Mouse (Mus musculus): ENCODE data around the gene Dclk2. TPM values are rescaled to one million over a fixed set of nuclear protein-coding genes. Genes with fewer than 3 reads are reported as not detected.
A peak's percentile ranks its signal among the peaks of the same experiment; 100 is the strongest.

Dclk2 gene
- polyA plus RNA-seq, 2 experiments from 2014 or later, result 2.4 to 3.5 TPM

DNA sequence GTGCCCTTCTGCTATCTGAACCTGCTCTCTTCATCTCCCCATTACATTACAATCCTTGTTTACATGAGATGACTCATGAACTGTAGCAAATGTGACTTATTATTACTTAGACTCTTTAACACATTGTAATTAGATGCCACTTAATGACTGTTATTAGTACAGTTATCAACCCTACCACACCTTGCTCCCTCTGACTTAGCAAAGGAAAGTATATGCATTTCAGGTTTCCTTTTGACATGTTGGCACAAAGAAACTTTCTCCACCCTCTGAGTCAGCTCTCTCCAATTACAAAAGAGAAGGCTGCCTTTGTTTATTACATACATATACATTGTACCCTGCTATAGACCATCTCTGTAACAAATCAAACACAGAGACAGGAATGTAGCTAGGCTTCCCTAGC lies 33.1 kb downstream of the Dclk2 start:
- no peak for ATAC-seq

- ATAC-seq, result no peak
Observed at GRCm38 (mm10) chr3:86885180-86885579, 35.5 kb downstream of the Dclk2 start.

DNA sequence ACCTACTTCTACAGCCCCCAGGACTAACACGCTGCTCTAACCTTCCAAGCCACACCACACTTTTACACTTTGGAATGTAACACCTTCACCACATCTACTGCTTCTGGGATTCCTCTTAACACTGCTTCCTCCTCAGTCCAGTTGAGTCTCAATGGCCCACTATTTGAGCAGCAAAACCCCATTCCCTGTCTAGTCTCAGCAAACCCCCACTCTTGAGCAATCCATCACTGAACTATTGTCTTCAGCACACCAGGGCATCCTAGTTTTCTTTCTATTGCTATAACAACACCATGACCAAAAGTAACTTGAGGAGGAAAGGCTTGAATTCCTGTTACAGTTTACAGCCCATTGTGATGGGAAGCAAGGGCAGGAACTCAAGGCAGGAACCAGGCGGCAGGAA lies 36.2 kb downstream of the Dclk2 start:
- no peak for ATAC-seq

GRCm38 (mm10) chr3:86883985-86884384 lies 36.7 kb downstream of the Dclk2 start:
- ATAC-seq, result no peak

- no peak for ATAC-seq
Observed at GRCm38 (mm10) chr3:86875912-86876311, 44.7 kb downstream of the Dclk2 start.

GRCm38 (mm10) chr3:86873092-86873600 lies 47.5 kb downstream of the Dclk2 start:
- ATAC-seq, result no peak

- peak; percentile 96 for ATAC-seq
Observed at GRCm38 (mm10) chr3:86870952-86871351, 49.7 kb downstream of the Dclk2 start.

GRCm38 (mm10) chr3:86870411-86870810 lies 50.2 kb downstream of the Dclk2 start:
- no peak for ATAC-seq

DNA sequence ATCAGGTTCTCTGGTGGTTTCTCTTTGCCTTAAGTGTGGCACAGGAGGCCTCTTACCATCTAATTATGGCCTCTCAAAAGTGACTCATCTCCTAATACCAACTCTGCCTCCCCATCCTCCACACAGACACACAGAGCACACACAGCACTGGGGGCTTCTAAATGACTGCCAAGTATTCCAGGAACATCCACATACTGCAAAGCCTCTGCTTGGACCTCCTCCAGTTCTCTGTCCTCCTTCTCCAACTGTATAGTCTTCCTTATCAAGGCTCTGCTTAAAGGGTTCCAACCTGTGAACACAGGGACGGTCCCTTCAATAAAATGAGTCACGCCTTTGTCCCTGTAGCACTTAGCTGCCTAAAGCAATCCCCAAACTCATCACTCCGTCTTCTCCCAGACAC lies 51.9 kb downstream of the Dclk2 start:
- ATAC-seq, result peak; percentile 44

DNA sequence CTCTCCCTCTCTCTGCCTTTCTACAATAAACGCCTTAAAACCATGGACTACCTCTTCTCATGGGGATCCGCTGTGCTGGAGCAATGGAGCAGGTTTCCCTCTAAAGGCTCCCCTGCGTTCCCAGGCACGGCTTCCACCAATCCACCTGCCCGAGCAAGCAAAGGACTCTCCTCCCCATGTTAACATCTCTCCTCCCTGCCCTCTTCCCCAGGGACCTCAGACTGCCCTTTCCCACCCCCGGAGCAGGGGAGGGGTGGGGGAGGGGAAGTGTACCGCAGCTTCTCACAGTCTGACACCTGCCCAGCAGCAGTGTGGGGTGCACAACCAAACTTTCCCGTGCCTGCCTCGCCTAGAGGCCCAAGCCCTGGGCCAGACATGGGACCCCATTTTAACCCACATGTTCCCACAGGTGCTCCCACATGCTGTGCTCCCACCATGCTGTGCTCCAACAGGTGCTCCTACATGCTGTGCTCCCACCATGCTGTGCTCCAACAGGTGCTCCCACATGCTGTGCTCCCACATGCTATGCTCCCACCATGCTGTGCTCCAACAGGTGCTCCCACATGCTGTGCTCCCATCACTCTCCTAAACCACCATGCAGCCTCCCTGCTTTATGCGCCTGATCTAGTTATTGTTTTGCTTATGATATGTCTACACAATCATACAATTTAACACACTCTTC lies 57.2 kb downstream of the Dclk2 start:
- ATAC-seq, result no peak

DNA sequence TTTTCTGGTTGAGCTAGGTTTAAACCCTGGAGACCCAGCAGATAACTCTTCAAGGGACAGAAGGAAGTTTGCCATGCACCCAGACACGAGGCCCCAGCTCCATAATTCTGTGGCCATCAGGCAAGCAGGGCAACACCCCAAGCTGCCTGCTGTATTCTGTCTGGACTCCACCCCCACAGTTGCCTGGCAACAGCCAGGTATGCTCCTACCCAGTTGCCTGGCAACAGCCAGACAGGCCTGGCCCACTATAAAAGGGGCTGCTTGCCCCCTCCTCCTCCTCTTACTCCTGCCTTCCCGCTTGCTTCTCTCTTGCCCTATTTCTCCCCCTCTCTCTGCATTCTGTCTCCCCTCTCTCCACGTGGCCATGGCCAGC lies 57.7 kb downstream of the Dclk2 start:
- ATAC-seq, result no peak

DNA sequence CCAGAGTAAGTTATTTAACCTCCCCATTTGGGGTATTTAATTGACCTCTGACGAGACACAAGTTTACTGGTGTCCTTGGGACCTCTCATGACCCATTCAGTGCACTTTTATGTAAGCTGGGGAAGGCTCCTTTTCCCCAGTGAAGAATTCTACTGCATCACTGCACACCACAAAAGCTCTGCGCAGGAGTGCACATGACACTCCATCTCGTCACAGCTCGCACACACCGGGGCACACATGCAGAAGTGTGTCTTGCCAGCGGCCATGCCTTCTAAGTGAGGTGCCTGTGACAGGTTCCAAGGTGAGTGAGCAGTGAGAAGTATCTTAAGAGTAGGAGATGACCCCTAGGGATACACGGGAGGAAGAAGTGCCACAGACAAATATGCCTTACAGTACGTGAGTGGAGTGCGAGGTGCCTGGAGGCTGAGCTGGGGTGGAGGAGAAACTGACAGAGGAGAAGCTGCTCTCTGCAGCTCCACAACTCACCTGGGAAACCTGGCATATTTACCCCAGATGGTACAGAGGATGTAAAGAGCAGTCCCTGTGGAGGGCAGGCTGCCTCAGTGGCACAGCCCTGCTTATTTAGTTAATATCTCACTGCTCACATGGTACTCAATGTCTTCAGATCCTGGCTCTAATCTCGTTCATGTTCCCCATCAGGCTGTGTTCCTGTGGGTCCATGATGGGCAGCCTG lies 58.3 kb downstream of the Dclk2 start:
- no peak for ATAC-seq

- ATAC-seq, result no peak
Observed at GRCm38 (mm10) chr3:86859791-86860190, 60.9 kb downstream of the Dclk2 start.

DNA sequence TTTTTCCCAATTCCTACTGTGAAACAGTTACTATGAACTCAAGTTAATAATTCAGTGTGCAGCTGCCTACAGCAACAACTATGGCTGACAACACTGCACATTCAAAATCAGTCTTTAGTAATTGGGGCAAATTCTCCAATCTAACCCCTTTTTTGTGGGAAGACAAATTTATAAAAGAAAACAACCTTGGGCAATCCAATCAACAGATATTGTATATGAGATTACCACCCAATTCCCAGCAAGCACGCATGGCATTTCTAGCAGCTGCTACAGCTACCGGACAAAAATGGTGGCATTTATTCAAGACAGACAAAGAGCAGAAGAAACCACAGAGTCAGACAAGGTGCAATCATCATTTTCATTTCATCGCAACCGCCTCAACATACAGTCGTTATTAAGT lies 62.0 kb downstream of the Dclk2 start:
- ATAC-seq, result no peak

DNA sequence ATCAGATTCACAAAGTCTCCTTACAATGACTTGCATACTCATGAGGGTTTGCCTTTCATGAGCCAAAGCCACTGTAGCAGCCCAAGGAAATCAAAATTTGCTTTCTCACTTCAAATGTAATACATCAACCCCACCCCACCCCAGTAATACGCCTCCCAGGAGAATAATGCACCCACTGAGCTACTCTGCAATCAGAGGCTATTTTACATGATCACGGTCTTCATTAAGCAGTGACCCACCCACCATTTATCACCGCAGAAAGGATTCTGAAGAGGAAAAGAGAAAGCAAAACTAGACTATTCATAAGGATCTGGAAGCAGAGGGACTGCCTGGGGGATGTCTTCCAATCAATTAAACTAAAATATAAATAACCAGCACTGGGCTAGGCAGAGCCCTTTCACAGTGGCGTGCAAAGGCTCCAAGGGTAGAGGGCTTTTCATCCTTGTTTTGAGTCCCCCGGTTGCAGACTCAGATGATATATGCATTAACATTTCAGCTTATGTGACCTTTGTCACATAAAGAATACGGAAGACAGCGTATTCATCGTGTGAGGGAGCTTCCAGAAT lies 62.7 kb downstream of the Dclk2 start:
- no peak for ATAC-seq

GRCm38 (mm10) chr3:86852867-86853266 lies 67.8 kb downstream of the Dclk2 start:
- no peak for ATAC-seq

DNA sequence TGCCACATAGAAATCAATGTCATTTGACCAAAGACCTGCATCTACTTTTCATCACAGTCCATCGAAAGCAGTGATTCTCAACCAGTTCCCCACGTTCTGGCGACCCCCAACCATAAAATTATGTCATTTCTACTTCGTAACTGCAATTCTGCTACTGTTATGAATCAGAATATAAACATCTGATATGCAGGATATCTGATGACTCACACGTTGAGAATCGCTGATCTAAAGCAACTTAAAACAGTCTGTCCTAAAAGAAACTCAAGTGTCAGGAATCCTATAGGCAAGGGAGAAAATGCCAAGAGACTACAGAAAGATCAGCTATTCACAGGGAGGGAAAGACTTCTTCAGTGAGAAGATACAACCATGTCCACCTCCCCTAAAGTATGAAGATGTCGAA lies 69.5 kb downstream of the Dclk2 start:
- ATAC-seq, result no peak

DNA sequence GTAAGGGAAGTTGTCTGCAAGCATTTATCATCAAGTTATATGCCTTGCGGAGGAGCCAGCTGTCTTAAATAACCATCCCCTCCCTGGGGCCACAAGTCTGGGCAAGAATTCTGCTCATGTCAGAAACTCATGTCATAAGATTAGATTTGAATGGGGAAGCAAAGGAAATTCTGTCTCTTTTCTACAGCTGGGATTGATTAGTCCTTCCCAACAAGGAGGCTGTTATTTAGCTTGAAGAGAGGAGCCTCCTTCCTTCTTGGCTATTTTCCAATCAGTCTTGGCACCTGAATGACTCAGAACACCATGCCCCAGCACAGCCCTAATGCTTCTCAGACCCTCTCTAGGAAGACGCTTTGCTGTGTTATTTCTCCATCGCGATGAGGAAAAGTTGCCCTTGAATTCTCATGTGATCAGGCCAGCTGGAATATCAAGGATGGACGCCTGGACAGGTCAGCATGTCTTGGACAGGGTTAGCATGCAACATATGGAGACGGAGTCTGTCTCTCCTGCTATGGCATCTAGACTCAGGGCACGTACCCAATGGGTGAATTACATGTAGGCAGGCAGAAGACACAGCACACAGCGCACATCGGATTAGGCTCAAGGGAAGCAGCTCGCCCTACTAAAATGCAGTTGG lies 70.1 kb downstream of the Dclk2 start:
- ATAC-seq, result no peak

GRCm38 (mm10) chr3:86849337-86849736 lies 71.3 kb downstream of the Dclk2 start:
- ATAC-seq, result peak; percentile 50

DNA sequence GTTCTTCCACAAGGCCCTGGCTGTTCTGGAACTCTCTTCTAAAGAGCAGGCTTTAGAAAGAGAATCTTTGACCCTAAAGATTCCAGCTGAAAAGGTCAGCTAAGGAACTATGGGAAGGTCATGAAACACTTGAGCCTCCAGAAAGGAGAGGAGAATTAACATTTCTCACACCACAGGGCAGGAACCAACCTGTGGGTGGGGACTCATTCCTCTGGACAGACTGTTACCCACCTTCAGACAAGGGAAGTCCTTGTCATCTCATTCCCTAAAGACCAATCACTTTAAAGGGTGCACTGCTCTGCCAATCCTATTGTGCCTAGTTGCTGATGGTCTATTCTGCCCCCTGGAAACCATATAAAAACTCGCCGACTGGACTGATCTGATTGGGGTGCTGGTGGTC lies 73.1 kb downstream of the Dclk2 start:
- no peak for ATAC-seq

DNA sequence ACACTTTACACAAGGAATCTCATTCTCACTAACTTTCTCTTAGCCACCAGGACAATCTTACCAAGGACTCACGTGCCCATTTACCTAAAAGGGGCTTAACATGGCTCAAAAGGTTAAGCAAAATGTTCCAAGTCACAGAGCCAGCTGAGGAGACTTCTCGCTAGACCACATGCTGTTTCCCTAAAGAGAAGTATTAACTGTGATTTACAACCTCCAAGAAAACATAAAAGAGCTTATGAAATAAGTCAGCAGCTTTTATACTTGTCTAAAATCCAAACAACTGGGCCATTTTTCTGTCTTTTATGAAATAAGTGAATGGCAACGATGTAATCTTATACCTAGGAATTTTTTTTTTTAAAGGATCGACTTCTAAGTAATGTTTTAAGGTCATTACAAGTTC lies 74.6 kb downstream of the Dclk2 start:
- ATAC-seq, result no peak

DNA sequence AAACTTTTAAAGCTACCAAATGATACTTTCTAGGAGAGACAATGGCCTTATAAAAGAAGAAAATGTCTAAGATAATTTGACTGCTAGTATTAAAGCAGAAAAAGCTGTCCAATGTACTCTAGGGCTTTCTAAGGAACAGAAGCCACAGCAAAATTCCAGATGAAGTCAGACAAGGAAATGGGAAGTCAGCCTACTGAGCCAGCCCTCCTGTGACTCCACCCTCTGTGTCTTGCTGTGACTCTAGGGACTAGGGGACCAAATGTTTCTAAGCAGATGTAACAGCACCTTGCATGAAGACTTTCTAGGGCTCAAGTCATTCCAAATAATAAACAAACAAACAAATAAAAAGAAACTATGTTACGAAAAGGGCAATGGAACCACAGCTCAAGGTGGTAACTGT lies 75.1 kb downstream of the Dclk2 start:
- no peak for ATAC-seq

GRCm38 (mm10) chr3:86844804-86845481 lies 75.7 kb downstream of the Dclk2 start:
- peak; percentile 42 for ATAC-seq

Data from CD4-positive, CD25-positive, alpha-beta regulatory T cell, adult 4 months (primary cell).